Mouse (Mus musculus): ENCODE measurements around the gene Ddx47. TPM values are rescaled to one million over a fixed set of nuclear protein-coding genes. Genes with fewer than 3 reads are reported as not detected.

Gene Ddx47
- 106 and 117 TPM in 2 replicates for polyA plus RNA-seq (2014; fragmentation: Nextera tagmentation; extraction: Ambion mirVana)

- H3K36me3 ChIP-seq (ENCODE audit: control insufficient read depth, insufficient read depth, low read length), result peaks cover 28% of the 10 kb centered on the region
- H3K4me1 ChIP-seq (ENCODE audit: control insufficient read depth, insufficient read depth, low read length), result peaks cover 7% of the 10 kb centered on the region; the same call in 1 of the 2 replicates
- ATAC-seq (ENCODE audit: low FRiP score, low TSS enrichment), result peak; percentile 91
- no peaks in the 10 kb centered on the region for H3K9me3 ChIP-seq (ENCODE audit: control insufficient read depth, low read length)
- H3K27ac ChIP-seq (ENCODE audit: low read depth, low read length), result no peak within 1 kb of the TSS
- peak within 1 kb of the TSS; percentile 81 for H3K4me3 ChIP-seq (ENCODE audit: low read length)
- peak within 1 kb of the TSS; percentile 77 for H3K9ac ChIP-seq (ENCODE audit: low read depth, low read length)
- peak within 1 kb of the TSS; percentile 88 for H3K4me2 ChIP-seq (replicated peaks; ENCODE audit: low read depth, low read length)
- 5% methylated on average over 19 of the region's 19 CpGs for WGBS
- no peaks in the 10 kb centered on the region for H3K27me3 ChIP-seq (ENCODE audit: control insufficient read depth, insufficient read depth, low read length)
Measured at GRCm38 (mm10) chr6:135011048-135011733, at the start of gene Ddx47. Ddx47 (plus strand) TSS chr6:135011612.

GRCm38 (mm10) chr6:134961858-134962517 is 49.4 kb upstream of the Ddx47 start:
- Histone ChIP-seq H3K27me3 (ENCODE audit: control insufficient read depth, insufficient read depth, low read length) (no peaks in the 10 kb centered on the region), H3K4me1 (ENCODE audit: control insufficient read depth, insufficient read depth, low read length) (peaks cover 6% of the 10 kb centered on the region; the same call in 1 of the 2 replicates), H3K9ac (ENCODE audit: low read depth, low read length) (no peak overlapping the region), H3K36me3 (ENCODE audit: control insufficient read depth, insufficient read depth, low read length) (no peaks in the 10 kb centered on the region), H3K27ac (ENCODE audit: low read depth, low read length) (no peak overlapping the region), H3K4me2 (replicated peaks; ENCODE audit: low read depth, low read length) (no peak overlapping the region), H3K9me3 (ENCODE audit: control insufficient read depth, low read length) (0 out of 2 replicates have a peak, but pooled peaks cover 3% of the 10 kb centered on the region), H3K4me3 (ENCODE audit: low read length) (no peak overlapping the region)
- 61% methylated on average over 9 of the region's 9 CpGs for WGBS
- no peak for ATAC-seq (ENCODE audit: low FRiP score, low TSS enrichment)

GRCm38 (mm10) chr6:134962518-134962893 is 48.9 kb upstream of the Ddx47 start:
- Histone ChIP-seq H3K27ac (ENCODE audit: low read depth, low read length) (no peak overlapping the region), H3K9me3 (ENCODE audit: control insufficient read depth, low read length) (0 out of 2 replicates have a peak, but pooled peaks cover 3% of the 10 kb centered on the region), H3K36me3 (ENCODE audit: control insufficient read depth, insufficient read depth, low read length) (no peaks in the 10 kb centered on the region), H3K9ac (ENCODE audit: low read depth, low read length) (no peak overlapping the region), H3K4me2 (replicated peaks; ENCODE audit: low read depth, low read length) (no peak overlapping the region), H3K4me1 (ENCODE audit: control insufficient read depth, insufficient read depth, low read length) (peaks cover 6% of the 10 kb centered on the region; the same call in 1 of the 2 replicates), H3K4me3 (ENCODE audit: low read length) (no peak overlapping the region), H3K27me3 (ENCODE audit: control insufficient read depth, insufficient read depth, low read length) (no peaks in the 10 kb centered on the region)
- no peak for ATAC-seq (ENCODE audit: low FRiP score, low TSS enrichment)
- WGBS, result 65% methylated on average over 5 of the region's 5 CpGs

GRCm38 (mm10) chr6:134963910-134964309 is 47.5 kb upstream of the Ddx47 start:
- H3K4me3 ChIP-seq (ENCODE audit: low read length), result no peak overlapping the region
- WGBS, result 72% methylated on average over 2 of the region's 2 CpGs
- peaks cover 6% of the 10 kb centered on the region; the same call in 1 of the 2 replicates for H3K4me1 ChIP-seq (ENCODE audit: control insufficient read depth, insufficient read depth, low read length)
- no peak overlapping the region for H3K4me2 ChIP-seq (replicated peaks; ENCODE audit: low read depth, low read length)
- no peaks in the 10 kb centered on the region for H3K36me3 ChIP-seq (ENCODE audit: control insufficient read depth, insufficient read depth, low read length)
- no peak for ATAC-seq (ENCODE audit: low FRiP score, low TSS enrichment)
- H3K9me3 ChIP-seq (ENCODE audit: control insufficient read depth, low read length), result 0 out of 2 replicates have a peak, but pooled peaks cover 3% of the 10 kb centered on the region
- H3K9ac ChIP-seq (ENCODE audit: low read depth, low read length), result no peak overlapping the region
- H3K27ac ChIP-seq (ENCODE audit: low read depth, low read length), result no peak overlapping the region
- H3K27me3 ChIP-seq (ENCODE audit: control insufficient read depth, insufficient read depth, low read length), result no peaks in the 10 kb centered on the region

GRCm38 (mm10) chr6:134966681-134967080 is 44.7 kb upstream of the Ddx47 start:
- Histone ChIP-seq H3K9ac (ENCODE audit: low read depth, low read length) (no peak overlapping the region), H3K4me3 (ENCODE audit: low read length) (no peak overlapping the region), H3K4me2 (replicated peaks; ENCODE audit: low read depth, low read length) (no peak overlapping the region), H3K27ac (ENCODE audit: low read depth, low read length) (no peak overlapping the region), H3K36me3 (ENCODE audit: control insufficient read depth, insufficient read depth, low read length) (no peaks in the 10 kb centered on the region), H3K4me1 (ENCODE audit: control insufficient read depth, insufficient read depth, low read length) (0 out of 2 replicates have a peak, but pooled peaks cover 1% of the 10 kb centered on the region), H3K27me3 (ENCODE audit: control insufficient read depth, insufficient read depth, low read length) (no peaks in the 10 kb centered on the region), H3K9me3 (ENCODE audit: control insufficient read depth, low read length) (0 out of 2 replicates have a peak, but pooled peaks cover 3% of the 10 kb centered on the region)
- ATAC-seq (ENCODE audit: low FRiP score, low TSS enrichment), result no peak
- WGBS, result 85% methylated on average over 5 of the region's 5 CpGs

GRCm38 (mm10) chr6:134968326-134968725 is 43.1 kb upstream of the Ddx47 start:
- no peaks in the 10 kb centered on the region for H3K27me3 ChIP-seq (ENCODE audit: control insufficient read depth, insufficient read depth, low read length)
- 40% methylated on average over 1 of the region's 1 CpGs for WGBS
- ATAC-seq (ENCODE audit: low FRiP score, low TSS enrichment), result no peak
- no peak overlapping the region for H3K27ac ChIP-seq (ENCODE audit: low read depth, low read length)
- H3K36me3 ChIP-seq (ENCODE audit: control insufficient read depth, insufficient read depth, low read length), result no peaks in the 10 kb centered on the region
- no peak overlapping the region for H3K4me3 ChIP-seq (ENCODE audit: low read length)
- peaks cover 4% of the 10 kb centered on the region; the same call in 1 of the 2 replicates for H3K4me1 ChIP-seq (ENCODE audit: control insufficient read depth, insufficient read depth, low read length)
- 0 out of 2 replicates have a peak, but pooled peaks cover 3% of the 10 kb centered on the region for H3K9me3 ChIP-seq (ENCODE audit: control insufficient read depth, low read length)
- no peak overlapping the region for H3K4me2 ChIP-seq (replicated peaks; ENCODE audit: low read depth, low read length)
- no peak overlapping the region for H3K9ac ChIP-seq (ENCODE audit: low read depth, low read length)

- no peak overlapping the region for H3K27ac ChIP-seq (ENCODE audit: low read depth, low read length)
- H3K4me1 ChIP-seq (ENCODE audit: control insufficient read depth, insufficient read depth, low read length), result peaks cover 4% of the 10 kb centered on the region; the same call in 1 of the 2 replicates
- 0 out of 2 replicates have a peak, but pooled peaks cover 3% of the 10 kb centered on the region for H3K9me3 ChIP-seq (ENCODE audit: control insufficient read depth, low read length)
- no peak overlapping the region for H3K4me2 ChIP-seq (replicated peaks; ENCODE audit: low read depth, low read length)
- no peak for ATAC-seq (ENCODE audit: low FRiP score, low TSS enrichment)
- no peaks in the 10 kb centered on the region for H3K36me3 ChIP-seq (ENCODE audit: control insufficient read depth, insufficient read depth, low read length)
- H3K4me3 ChIP-seq (ENCODE audit: low read length), result no peak overlapping the region
- H3K27me3 ChIP-seq (ENCODE audit: control insufficient read depth, insufficient read depth, low read length), result no peaks in the 10 kb centered on the region
- 97% methylated on average over 2 of the region's 2 CpGs for WGBS
- H3K9ac ChIP-seq (ENCODE audit: low read depth, low read length), result no peak overlapping the region
Measured at GRCm38 (mm10) chr6:134969498-134969897, 41.9 kb upstream of the Ddx47 start.

GRCm38 (mm10) chr6:134972096-134972495 is 39.3 kb upstream of the Ddx47 start:
- no peak overlapping the region for H3K9ac ChIP-seq (ENCODE audit: low read depth, low read length)
- no peak for ATAC-seq (ENCODE audit: low FRiP score, low TSS enrichment)
- no peak overlapping the region for H3K27ac ChIP-seq (ENCODE audit: low read depth, low read length)
- H3K27me3 ChIP-seq (ENCODE audit: control insufficient read depth, insufficient read depth, low read length), result no peaks in the 10 kb centered on the region
- H3K36me3 ChIP-seq (ENCODE audit: control insufficient read depth, insufficient read depth, low read length), result no peaks in the 10 kb centered on the region
- H3K4me1 ChIP-seq (ENCODE audit: control insufficient read depth, insufficient read depth, low read length), result peaks cover 6% of the 10 kb centered on the region; the same call in 1 of the 2 replicates
- no peak overlapping the region for H3K4me2 ChIP-seq (replicated peaks; ENCODE audit: low read depth, low read length)
- H3K4me3 ChIP-seq (ENCODE audit: low read length), result no peak overlapping the region
- whole genome bisulfite sequencing, result 41% methylated on average over 4 of the region's 4 CpGs
- no peaks in the 10 kb centered on the region for H3K9me3 ChIP-seq (ENCODE audit: control insufficient read depth, low read length)

- Histone ChIP-seq H3K9me3 (ENCODE audit: control insufficient read depth, low read length) (no peaks in the 10 kb centered on the region), H3K27me3 (ENCODE audit: control insufficient read depth, insufficient read depth, low read length) (no peaks in the 10 kb centered on the region), H3K4me3 (ENCODE audit: low read length) (no peak overlapping the region), H3K36me3 (ENCODE audit: control insufficient read depth, insufficient read depth, low read length) (no peaks in the 10 kb centered on the region), H3K9ac (ENCODE audit: low read depth, low read length) (no peak overlapping the region), H3K27ac (ENCODE audit: low read depth, low read length) (no peak overlapping the region), H3K4me1 (ENCODE audit: control insufficient read depth, insufficient read depth, low read length) (peaks cover 6% of the 10 kb centered on the region; the same call in 1 of the 2 replicates), H3K4me2 (replicated peaks; ENCODE audit: low read depth, low read length) (no peak overlapping the region)
- ATAC-seq (ENCODE audit: low FRiP score, low TSS enrichment), result no peak
- WGBS, result 43% methylated on average over 6 of the region's 6 CpGs
Measured at GRCm38 (mm10) chr6:134976628-134977027, 34.8 kb upstream of the Ddx47 start.

All from kidney, embryonic 14.5 days (tissue).